Mouse (Mus musculus): ENCODE data around the gene Pdx1. TPM values are rescaled to one million over a fixed set of nuclear protein-coding genes. Genes with fewer than 3 reads are reported as not detected.
A peak's percentile ranks its signal among the peaks of the same experiment; 100 is the strongest.

Gene Pdx1
- total RNA-seq, 2 experiments from 2014 or later, result not detected

DNA sequence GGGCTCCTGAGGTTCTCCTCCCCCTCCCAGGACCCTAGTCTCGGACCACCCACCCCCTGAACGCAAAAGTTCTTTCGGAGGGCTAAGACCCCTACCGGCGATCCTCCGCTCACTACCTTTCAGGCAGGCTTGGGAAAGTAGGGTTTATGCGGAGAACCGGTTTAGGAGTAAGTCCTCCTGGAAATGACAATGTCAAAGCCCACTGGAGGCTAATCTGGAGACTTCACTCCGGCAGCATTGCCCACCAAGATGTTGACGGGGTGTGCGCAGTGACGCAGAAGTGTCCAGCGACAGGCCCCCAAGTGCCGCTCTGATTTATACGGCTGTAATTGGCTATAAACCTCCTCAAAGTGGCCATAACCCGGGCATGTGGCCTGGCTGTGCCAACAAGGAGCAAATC is 35.4 kb downstream of the Pdx1 start:
- intact Hi-C loops (cut with DNase I), result no loop called here
- DNase-seq (ENCODE audit: extremely low spot score in 1 of 2, low spot score in 2 of 2), result no peak

DNA sequence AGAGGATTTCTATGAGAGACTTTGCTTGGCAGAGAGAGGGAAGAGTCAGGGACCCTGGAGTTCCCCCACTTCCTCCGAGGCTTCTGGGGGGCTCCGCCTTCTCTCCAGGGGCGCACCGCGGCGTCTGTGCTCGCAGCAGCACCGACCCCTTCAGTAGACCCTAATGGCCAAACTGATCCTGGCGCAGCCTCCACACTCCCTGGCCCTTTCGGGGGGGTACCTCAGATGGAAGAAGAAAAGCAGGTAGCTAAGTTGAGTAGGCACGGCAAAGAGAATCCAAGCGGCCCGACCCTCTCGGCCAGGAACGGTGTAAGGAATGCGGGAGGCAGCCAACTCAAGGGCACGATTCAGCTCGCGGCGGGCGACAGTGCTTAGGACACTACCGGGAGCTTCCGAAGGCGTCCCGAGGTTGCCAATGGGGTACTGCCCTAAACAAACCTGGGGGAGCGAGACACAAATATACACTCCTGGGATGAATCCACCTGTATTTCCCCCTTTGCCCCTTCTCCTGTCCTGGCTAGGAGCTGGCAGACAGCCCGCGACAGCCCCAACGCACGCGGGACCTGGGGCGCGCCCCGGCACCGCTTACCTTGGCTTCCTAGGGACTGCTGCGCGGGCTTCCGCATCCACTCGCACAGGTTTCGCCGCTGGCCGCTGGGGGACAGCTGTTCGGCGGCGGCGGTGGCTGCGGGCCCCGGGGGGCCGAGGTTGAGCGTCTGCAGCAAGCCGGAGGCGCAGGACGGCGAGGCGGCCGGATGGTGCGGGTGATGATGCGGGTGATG is 36.3 kb downstream of the Pdx1 start:
- no peak for DNase-seq (ENCODE audit: extremely low spot score in 1 of 2, low spot score in 2 of 2)
- intact Hi-C loops (cut with DNase I), result no loop called here

DNA sequence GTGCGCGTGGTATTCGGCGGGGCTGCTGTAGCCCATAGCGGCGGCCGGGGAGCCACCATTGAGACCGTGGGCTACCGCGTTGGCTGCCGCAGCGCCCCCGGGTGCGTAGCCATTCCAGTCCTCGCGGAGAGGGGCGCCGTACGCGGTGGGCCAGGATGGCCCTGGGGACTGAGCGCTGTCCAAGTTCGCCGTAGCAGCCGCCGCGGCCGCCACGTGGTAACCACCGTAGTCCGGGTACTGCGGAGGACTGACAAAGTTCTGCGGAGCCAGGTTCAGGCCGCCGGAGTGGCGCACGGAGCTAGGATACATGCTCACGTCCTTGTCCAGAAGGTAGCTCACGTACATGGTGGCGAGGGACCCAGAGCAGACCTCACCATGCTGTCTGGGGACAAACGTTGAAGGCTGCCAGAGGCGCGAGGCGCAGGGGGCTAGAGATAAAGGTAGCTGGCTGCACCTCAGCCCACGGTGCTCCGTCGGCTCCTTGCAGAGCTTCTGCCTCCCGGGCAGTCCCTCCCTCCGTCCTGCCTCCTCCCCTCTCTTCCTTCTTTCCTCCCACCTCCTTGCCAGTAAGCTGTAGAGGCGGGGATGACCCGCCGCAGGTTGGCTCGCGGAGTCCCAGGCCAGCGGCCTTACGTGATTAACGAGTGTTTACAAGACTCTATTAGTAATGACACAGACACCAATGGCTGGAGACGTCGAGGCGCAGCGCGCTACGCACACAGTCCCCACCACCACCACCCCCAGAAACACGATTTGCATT is 37.1 kb downstream of the Pdx1 start, which contains the start of gene Cdx2:
Gene Cdx2, minus strand, starts transcription at position 633 of the 760 bp plus-strand sequence.
- intact Hi-C loops (cut with DNase I), result no loop called here
- DNase-seq (ENCODE audit: extremely low spot score in 1 of 2, low spot score in 2 of 2), result no peak

DNA sequence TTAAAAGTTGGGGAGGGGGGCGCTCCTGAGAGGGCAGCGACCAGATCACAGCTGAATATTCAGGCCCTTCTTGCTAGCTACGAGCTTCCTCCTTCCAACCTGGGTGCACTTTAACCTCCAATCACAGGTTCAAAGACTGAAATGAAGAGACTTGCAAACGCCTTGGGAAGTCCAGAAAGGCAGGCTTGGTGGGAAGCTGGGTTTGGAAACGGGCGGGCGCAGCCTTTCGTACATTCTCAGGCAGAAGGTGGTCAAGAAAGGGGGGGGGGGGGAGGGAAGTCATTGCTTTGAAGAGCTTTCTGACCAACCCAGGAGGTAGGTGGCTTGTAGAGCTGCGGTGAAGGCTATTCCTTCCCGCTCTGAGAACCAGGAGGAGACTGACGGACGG is 37.6 kb downstream of the Pdx1 start:
- no peak for DNase-seq (ENCODE audit: extremely low spot score in 1 of 2, low spot score in 2 of 2)
- intact Hi-C loops (cut with DNase I), result no loop called here

DNA sequence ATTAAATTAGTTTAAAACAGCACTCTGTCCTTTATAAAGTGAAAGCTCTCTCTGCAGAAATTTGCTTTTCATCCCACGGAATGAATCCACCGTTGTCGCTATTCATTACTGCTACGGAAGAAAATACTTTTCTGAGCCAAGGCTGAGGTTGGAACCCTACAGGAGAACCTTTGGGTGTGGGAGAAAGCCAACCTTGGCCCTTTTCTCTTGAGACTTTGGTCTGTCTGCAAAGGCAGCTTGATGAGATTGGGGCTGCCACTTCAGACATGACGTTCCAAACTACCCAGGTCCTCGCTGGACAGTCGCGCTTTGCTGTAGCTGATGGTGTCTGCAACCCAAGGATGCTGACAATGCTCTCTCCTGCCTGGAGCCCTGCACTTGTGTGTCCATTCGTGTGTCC is 38.7 kb downstream of the Pdx1 start:
- intact Hi-C loops (cut with DNase I), result no loop called here
- DNase-seq (ENCODE audit: extremely low spot score in 1 of 2, low spot score in 2 of 2), result no peak

DNA sequence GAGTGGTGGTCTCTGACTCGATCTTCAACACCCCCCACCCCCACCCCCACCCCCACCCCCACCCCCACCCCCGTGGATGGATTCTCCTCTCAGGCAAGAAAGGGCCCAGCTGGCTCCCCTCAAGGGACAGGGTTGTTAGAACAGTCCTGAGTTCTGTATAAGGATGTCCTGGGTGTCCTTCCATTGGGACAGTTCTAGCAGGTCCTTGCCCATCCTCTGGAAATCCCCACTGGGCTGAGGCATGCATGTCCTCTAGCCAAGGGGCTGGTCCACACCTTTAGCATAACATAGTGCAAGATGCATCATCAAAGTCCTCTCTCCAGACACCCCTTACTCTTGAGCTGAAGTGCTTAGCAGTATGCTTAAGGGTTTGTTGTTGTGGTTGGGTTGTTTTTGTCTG is 40.0 kb downstream of the Pdx1 start:
- intact Hi-C loops (cut with DNase I), result loop anchor here (5.0 kb wide), 1 partner anchor 32 kb away; no protein-coding TSS in a partner anchor
- no peak for DNase-seq (ENCODE audit: extremely low spot score in 1 of 2, low spot score in 2 of 2)

DNA sequence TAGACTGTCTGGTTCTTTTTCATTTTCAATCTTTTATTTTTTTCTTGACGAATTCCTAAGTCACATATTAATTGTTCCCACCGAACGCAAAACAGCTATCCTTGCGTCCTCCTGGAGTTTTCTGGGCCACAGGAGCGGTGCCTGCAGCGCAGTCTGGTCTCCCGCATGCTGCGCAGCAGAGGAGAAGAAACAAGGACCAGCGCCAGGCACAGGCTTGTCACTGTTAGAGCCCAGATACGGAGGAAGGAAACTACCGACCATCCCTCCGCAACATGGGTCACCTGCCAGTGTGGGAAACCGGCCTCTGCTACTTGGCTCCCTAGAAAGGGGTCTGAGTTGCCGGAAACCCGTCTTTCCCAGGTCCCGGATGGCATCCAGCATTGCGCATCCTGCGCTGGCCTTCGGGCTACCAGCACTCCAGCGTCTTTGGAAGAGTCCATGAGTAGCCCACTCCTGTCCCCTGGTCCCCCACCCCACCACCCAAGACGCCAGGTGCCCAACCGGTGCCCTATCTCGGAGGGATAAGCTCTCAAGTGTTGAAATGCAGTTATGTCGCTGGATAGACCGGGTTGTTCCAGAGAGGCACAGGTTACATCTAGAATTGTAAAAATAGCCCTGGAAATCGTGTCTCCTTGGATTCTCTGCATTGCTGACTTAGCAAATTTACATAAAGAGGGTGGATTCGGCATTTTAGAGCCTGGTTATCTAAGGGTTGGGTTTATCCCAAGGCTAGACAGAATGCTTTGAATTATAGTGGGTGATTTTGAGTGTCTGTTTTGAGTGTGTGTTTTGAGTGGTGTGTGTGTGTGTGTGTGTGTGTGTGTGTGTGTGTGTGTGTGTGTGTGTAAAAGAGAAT is 43.3 kb downstream of the Pdx1 start:
- intact Hi-C loops (cut with DNase I), result loop anchor here (5.0 kb wide), 1 partner anchor 36 kb away; no protein-coding TSS in a partner anchor

DNA sequence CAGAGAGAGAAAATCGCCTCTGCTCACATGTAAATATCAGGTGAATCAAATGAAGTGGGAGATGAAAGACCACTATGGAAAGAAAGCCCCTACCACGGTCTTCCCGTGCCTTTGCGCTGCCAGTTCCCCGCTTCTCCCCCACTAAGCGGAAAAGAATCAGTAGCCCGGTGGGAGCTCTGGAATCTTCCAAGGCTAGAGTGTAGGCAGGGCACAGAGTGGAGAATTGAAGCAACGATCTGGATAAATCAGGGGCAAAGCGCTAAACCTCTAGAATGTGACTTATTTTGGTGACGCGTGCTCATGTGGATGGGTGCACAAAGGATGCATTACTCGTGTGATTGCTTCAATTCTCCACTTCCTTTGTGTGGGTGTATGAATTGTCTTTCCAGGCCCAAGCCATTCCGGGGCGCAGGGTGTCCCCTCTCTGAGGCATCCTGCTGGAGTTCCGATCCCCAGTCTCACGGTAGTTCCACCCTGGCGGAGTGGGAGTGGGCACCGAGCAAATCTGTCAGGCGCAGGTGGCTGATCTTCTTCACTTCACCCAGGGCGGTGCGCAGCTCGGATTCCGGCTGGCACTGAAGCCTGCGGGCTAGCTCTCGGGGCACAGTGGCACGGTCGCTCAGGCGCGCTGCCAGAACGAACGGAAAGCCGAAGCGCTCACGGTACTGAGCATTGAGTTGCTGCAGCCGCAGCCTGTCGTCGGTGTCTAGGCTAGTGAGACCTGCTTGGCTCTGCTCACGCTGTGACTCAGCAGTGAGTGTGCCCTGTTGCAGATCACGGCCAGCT is 45.1 kb downstream of the Pdx1 start:
- intact Hi-C loops (cut with DNase I), result loop anchor here (5.0 kb wide), 2 partner anchors 38 to 608 kb away; no protein-coding TSS in a partner anchor
- no peak for DNase-seq (ENCODE audit: extremely low spot score in 1 of 2, low spot score in 2 of 2)

More for the DNA sequence above, 43.3 kb downstream of the Pdx1 start:
- DNase-seq (ENCODE audit: extremely low spot score in 1 of 2, low spot score in 2 of 2), result no peak

DNA sequence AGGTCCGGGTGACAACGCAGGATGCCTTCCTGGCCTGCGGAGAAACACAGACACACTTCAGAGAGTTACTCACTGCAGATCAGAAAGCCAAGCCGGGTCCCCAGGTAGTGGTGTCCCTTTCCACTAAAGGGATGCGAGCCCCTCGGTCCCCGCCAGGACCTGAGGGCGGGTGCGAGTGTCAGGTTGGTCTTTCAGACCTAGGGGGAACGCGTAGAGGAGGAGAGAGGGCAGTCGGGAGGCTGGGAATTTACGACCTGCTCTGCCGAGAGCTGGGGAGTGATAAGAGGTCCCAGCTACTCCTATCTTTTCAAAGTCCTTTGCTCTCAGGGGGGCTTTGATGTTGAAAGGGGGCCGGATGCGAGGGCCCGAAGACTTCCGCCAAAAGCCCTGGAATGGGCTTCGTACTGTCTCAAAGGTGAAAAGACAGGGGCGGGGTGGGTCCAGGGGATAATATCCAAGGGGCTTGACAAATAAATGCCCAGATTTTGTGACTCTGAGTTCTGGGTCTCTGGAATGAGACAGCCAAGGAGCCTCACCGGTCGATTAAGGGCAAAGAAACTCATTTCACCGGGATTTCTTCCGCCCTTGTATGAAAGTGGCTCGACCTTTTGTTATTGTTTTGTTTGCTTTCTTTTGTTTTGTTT is 45.8 kb downstream of the Pdx1 start:
- no peak for DNase-seq (ENCODE audit: extremely low spot score in 1 of 2, low spot score in 2 of 2)
- intact Hi-C loops (cut with DNase I), result loop anchor here (5.0 kb wide), 1 partner anchor 608 kb away; no protein-coding TSS in a partner anchor

DNA sequence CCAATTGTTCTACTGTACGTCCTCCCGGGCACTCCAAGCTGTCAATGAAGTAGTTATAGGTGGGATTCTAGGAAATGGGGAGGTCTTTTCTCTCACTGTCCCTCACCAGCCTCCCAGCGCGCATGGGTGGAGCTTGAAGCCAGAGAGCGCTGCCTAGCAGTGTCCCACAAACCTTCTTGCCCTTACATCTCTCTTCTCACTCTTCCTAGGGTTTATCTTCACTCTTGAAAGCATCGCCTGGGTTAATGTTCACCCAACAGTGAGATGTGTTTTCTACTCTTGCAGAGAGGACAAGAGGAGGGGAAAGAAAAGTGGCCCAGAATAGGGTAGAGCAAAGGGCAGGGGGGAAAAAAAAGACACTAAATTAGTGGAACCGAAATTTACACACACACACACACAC is 47.6 kb downstream of the Pdx1 start:
- intact Hi-C loops (cut with DNase I), result loop anchor here (5.0 kb wide), 1 partner anchor 610 kb away; no protein-coding TSS in a partner anchor
- DNase-seq (ENCODE audit: extremely low spot score in 1 of 2, low spot score in 2 of 2), result no peak

DNA sequence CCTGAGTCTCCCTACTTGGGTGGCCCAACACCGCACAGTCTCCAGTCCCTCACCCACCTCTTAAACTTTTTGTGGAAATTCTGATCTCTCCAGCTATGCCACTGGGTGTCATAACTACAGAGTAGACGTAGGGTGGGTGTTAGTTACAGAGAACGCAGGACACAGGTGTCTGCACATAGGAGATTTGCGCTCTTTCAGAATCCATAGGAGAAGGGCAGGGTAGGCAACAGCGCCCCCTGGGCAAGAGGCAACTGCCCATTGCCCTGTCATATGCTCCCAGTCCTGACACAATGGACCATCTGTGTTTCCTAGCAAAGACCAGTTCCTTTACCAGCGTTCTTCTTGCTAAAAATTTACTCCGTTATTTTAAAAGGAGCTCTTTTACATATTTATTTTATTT is 48.2 kb downstream of the Pdx1 start:
- intact Hi-C loops (cut with DNase I), result loop anchor here (2.0 to 5.0 kb wide), 3 partner anchors 403 to 611 kb away; no protein-coding TSS in a partner anchor
- DNase-seq (ENCODE audit: extremely low spot score in 1 of 2, low spot score in 2 of 2), result no peak

DNA sequence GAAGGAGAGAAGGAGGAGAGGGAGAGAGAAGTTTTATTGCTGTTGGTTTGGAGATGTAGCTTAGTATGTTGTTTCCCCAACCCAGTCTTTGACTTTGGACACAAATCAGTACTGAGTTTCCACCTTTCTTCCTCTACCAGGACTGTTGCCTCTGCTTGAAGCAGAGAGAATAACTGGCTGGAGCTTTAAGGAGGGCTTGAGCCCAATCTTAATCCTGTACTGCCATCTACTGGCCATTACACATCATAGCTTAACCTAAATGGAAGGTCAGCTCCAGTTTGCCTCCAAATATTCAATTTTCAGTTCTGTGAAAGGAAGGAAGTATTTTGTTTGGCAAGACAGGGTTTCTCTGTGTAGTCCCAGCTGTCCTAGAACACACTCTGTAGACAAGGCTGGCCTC is 49.9 kb downstream of the Pdx1 start:
- intact Hi-C loops (cut with DNase I), result loop anchor here (2.0 to 5.0 kb wide), 3 partner anchors 405 to 612 kb away; no protein-coding TSS in a partner anchor
- DNase-seq (ENCODE audit: extremely low spot score in 1 of 2, low spot score in 2 of 2), result peak in 1 of 2 experiments; percentile 37

DNA sequence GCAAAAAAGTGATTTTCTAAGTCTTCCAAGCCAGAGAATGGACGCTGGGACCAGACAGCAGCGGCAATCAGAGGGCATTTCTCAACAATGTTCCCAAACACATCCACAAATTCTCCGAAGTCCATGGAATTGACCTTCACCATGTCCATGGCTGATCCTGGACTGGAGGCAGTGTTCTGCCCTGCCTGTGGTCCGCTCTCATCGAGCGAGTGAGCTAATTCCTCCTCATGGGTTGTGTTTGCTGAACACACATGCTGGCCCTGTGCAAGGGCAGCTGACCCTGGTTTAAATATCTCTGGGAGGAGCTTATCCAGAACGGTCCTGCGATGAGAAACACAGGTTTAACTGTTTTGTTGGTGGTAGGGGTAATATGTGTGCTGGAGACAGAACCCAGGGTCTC is 52.4 kb downstream of the Pdx1 start, which contains the start of gene Urad:
Gene Urad, minus strand, starts transcription at position 258 of the 400 bp plus-strand sequence.
- DNase-seq (ENCODE audit: extremely low spot score in 1 of 2, low spot score in 2 of 2), result no peak
- intact Hi-C loops (cut with DNase I), result no loop called here

DNA sequence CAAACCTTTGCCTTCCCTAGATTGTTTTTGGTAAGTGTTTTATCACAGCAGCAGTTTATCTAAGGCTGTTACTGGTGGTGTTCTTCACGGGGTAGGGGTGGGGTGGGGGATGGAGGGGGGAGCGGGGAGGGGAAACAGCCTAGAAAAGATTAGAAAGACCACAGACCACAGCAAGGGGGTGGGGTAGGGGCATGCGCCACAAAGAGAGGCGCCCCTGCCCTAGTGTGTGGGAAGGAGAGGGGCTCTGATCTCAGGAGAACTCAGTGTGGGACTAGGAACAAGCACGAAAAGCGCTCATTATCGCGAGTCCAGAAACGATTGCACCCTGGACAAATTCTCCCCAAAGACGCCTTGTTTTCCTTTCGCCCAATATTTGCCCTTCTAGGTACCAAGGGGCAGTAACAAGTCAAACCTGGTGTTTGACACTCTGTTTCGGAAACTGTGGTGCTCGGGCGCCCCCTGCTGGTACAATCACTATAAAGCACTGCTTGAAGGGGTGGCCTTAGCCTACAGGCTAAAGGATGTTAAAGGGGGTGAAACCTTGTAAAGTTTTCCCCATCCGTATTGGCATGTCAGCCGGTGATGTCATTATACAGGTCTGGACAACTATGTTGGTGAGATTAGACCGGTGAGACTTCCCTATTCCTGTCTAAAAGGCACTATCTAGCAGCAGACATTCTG is 53.6 kb downstream of the Pdx1 start:
- DNase-seq (ENCODE audit: extremely low spot score in 1 of 2, low spot score in 2 of 2), result peak in 1 of 2 experiments; percentile 63
- intact Hi-C loops (cut with DNase I), result no loop called here

Measured in left cerebral cortex, postnatal 10 days (tissue).